Mouse (Mus musculus) inflammation-experienced regulatory T-cells, adult 6 months (primary cell): ENCODE results near the gene Nanog. TPM values are rescaled to one million over a fixed set of nuclear protein-coding genes. Genes with fewer than 3 reads are reported as not detected.

ENCODE experiments used
- ATAC-seq: one replicate; pipeline ENCODE4 v1.8.0; 2017
- polyA plus RNA-seq, 3 experiments: library from polyadenylated mRNA; unstranded; fragments of 100-300 nt; shearing (Covaris generic); gene quantifications; one replicate each; pipeline ENCODE4 v1.2.1; 2017

The Nanog gene
- polyA plus RNA-seq, 3 experiments from 2014 or later: 0.16 TPM; not detected in 2

- ATAC-seq: peak; percentile 54
Measured at GRCm38 (mm10) chr6:122763844-122764445, 56.7 kb downstream of the Nanog start.

Other genes starting within 250 kb of the Nanog start
- gene Rimklb, start 208.7 kb upstream of the Nanog start, polyA plus RNA-seq: under 1 TPM in 1 of 3 experiments, not detected in 2; 0.09 TPM
- gene Mfap5, start 201.6 kb upstream of the Nanog start, polyA plus RNA-seq: not detected
- gene Aicda, start 153.7 kb upstream of the Nanog start, polyA plus RNA-seq: 1 to 10 TPM in 2 of 3 experiments, under 1 TPM in 1; 0.39 to 3.3 (median 1.2) TPM
- 10 to 100 TPM; 23.8 to 43.8 (median 29.2) TPM for gene Apobec1, start 105.0 kb upstream of the Nanog start, polyA plus RNA-seq
- not detected for gene Gdf3, start 97.4 kb upstream of the Nanog start, polyA plus RNA-seq
- not detected for gene Dppa3, start 81.1 kb upstream of the Nanog start, polyA plus RNA-seq
- 10 to 100 TPM; 59.4 to 80.7 (median 70.8) TPM for gene Slc2a3, start 94.2 kb downstream of the Nanog start, polyA plus RNA-seq
- gene Foxj2, start 112.4 kb downstream of the Nanog start, polyA plus RNA-seq: 10 to 100 TPM in 1 of 3 experiments, 1 to 10 TPM in 2; 6.6 to 10.9 (median 9.3) TPM
- gene C3ar1, start 148.7 kb downstream of the Nanog start, polyA plus RNA-seq: under 1 TPM; 0.24 to 0.46 (median 0.38) TPM
- gene Necap1, start 167.0 kb downstream of the Nanog start, polyA plus RNA-seq: 10 to 100 TPM; 36.9 to 60.8 (median 55.5) TPM
- under 1 TPM in 2 of 3 experiments, not detected in 1; 0.79 to 0.99 TPM for gene Clec4a1, start 214.4 kb downstream of the Nanog start, polyA plus RNA-seq
- under 1 TPM in 2 of 3 experiments, not detected in 1; 0.53 to 0.72 TPM for gene Clec4a3, start 245.0 kb downstream of the Nanog start, polyA plus RNA-seq